Mouse (Mus musculus) liver, postnatal 0 days (tissue): ENCODE measurements at regions not wholly inside any gene's neighbourhood (a gene's known extent, or its start where the extent isn't known, plus 50 kb on each side); places are given as distances from the start of the nearest gene placed in this dataset.
A peak's percentile ranks its signal among the peaks of the same experiment; 100 is the strongest.

Source experiments
- ATAC-seq: fragments of 200-750 bp; cut with Nextera tagmentation; 2 replicates; pipeline ENCODE4 v1.8.0; 2017; ENCODE audit warnings: mild to moderate bottlenecking, moderate library complexity
- DNase-seq: peaks from one replicate; pipeline ENCODE4 v3.0.0-alpha.2; 2016
- H3K27ac ChIP-seq: fragments of 300-500 bp; sonication (generic); 2 replicates; pipeline ENCODE4 v1.5.1; 2014; ENCODE audit warnings: antibody characterized with exemption, moderate library complexity, mild to moderate bottlenecking, low read depth
- H3K27me3 ChIP-seq: fragments of 300-500 bp; sonication (generic); 2 replicates; pipeline ENCODE4 v1.6.1; 2014; ENCODE audit warnings: low read length, control low read depth, mixed read lengths; ENCODE audit not compliant: insufficient read depth
- H3K36me3 ChIP-seq: fragments of 300-500 bp; sonication (generic); replicated peaks from 2 replicates; pipeline ENCODE4 v1.6.1; 2014; ENCODE audit warnings: mild to moderate bottlenecking, control low read depth, low read length, moderate library complexity, mixed read lengths; ENCODE audit not compliant: insufficient read depth
- H3K4me1 ChIP-seq: fragments of 300-500 bp; sonication (generic); 2 replicates; pipeline ENCODE4 v1.6.1; 2014; ENCODE audit warnings: antibody characterized with exemption, mild to moderate bottlenecking, control low read depth; ENCODE audit not compliant: insufficient read depth
- H3K4me2 ChIP-seq: fragments of 300-500 bp; sonication (generic); 2 replicates; pipeline ENCODE4 v1.6.1; 2014; ENCODE audit warnings: low read depth, mild to moderate bottlenecking, low read length, moderate library complexity, mixed read lengths
- H3K4me3 ChIP-seq: fragments of 300-500 bp; sonication (generic); 2 replicates; pipeline ENCODE4 v1.5.1; 2014; ENCODE audit warnings: low read depth, low read length
- H3K9ac ChIP-seq: fragments of 300-500 bp; sonication (generic); replicated peaks from 2 replicates; pipeline ENCODE4 v1.6.1; 2014; ENCODE audit warnings: mild to moderate bottlenecking, moderate library complexity
- H3K9me3 ChIP-seq: fragments of 300-500 bp; sonication (generic); 2 replicates; pipeline ENCODE4 v1.6.1; 2016; ENCODE audit warnings: mild to moderate bottlenecking, control low read depth, low read length, mixed read lengths
- CTCF ChIP-seq: sonication (generic); IDR thresholded peaks from 2 replicates; pipeline ENCODE4 v1.5.1; 2016; ENCODE audit warnings: antibody characterized with exemption, low read depth
- EP300 ChIP-seq: IDR thresholded peaks from 2 replicates; pipeline ENCODE4 v1.6.1; 2016; ENCODE audit warnings: antibody characterized with exemption, low read depth, mild to moderate bottlenecking
- WGBS: fragments of 180-500 bp; shearing (Covaris S2); extraction: QIAGEN DNeasy Blood & Tissue Kit; methylation state at CpG from one replicate; pipeline ENCODE4 v1.1.7; 2014; ENCODE audit not compliant: insufficient replicate concordance; 5-methylcytosine and 5-hydroxymethylcytosine counted together

- Histone ChIP-seq H3K9ac (no peak overlapping the region), H3K4me2 (no peak overlapping the region), H3K4me3 (no peak overlapping the region), H3K4me1 (no peaks in the 10 kb centered on the region), H3K27ac (no peak overlapping the region), H3K36me3 (no peaks in the 10 kb centered on the region), H3K27me3 (no peaks in the 10 kb centered on the region), H3K9me3 (no peaks in the 10 kb centered on the region)
- WGBS = 73% methylated on average over 1 of the region's 1 CpGs
- TF ChIP-seq CTCF (no peak), EP300 (no peak)
- ATAC-seq (peak; percentile 23; the same call in 1 of the 2 replicates), DNase-seq (no peak)
These were observed 539.1 kb downstream of the Igsf11 start for GRCm38 (mm10) chr16:39431581-39431980.

- H3K4me1 ChIP-seq = no peaks in the 10 kb centered on the region
- 70% methylated on average over 2 of the region's 2 CpGs for WGBS
- ATAC-seq = no peak
These were observed 538.4 kb upstream of the Lsamp start for GRCm38 (mm10) chr16:39445740-39446139.

GRCm38 (mm10) chr16:39453400-39454138, 530.6 kb upstream of the Lsamp start:
- no peaks in the 10 kb centered on the region for H3K27me3 ChIP-seq
- no peak for ATAC-seq
- H3K4me1 ChIP-seq = no peaks in the 10 kb centered on the region
- TF ChIP-seq EP300 = no peak
- no peak for TF ChIP-seq CTCF
- no peaks in the 10 kb centered on the region for H3K36me3 ChIP-seq
- no peak for DNase-seq
- no peaks in the 10 kb centered on the region for H3K9me3 ChIP-seq
- H3K9ac ChIP-seq = no peak overlapping the region
- H3K4me3 ChIP-seq = no peak overlapping the region
- H3K4me2 ChIP-seq = no peak overlapping the region
- H3K27ac ChIP-seq = no peak overlapping the region
- 70% methylated on average over 5 of the region's 5 CpGs for WGBS

More at GRCm38 (mm10) chr16:39445740-39446139, 538.4 kb upstream of the Lsamp start:
- Histone ChIP-seq H3K27me3 (no peaks in the 10 kb centered on the region), H3K9me3 (no peaks in the 10 kb centered on the region), H3K4me2 (no peak overlapping the region), H3K4me3 (no peak overlapping the region), H3K36me3 (no peaks in the 10 kb centered on the region), H3K27ac (no peak overlapping the region), H3K9ac (no peak overlapping the region)
- DNase-seq = no peak
- no peak for TF ChIP-seq CTCF
- no peak for TF ChIP-seq EP300
